Mouse (Mus musculus): Measurements from ENCODE around the gene Taf1d. TPM values are rescaled to one million over a fixed set of nuclear protein-coding genes. Genes with fewer than 3 reads are reported as not detected.
"Not testable (repeated sequence)": the region's sequence is repeated elsewhere in the genome, so short reads cannot be mapped to it uniquely, and the experiment has no call there.

Gene Taf1d
- polyA plus RNA-seq, 1 experiment, result 52.9 TPM

DNA sequence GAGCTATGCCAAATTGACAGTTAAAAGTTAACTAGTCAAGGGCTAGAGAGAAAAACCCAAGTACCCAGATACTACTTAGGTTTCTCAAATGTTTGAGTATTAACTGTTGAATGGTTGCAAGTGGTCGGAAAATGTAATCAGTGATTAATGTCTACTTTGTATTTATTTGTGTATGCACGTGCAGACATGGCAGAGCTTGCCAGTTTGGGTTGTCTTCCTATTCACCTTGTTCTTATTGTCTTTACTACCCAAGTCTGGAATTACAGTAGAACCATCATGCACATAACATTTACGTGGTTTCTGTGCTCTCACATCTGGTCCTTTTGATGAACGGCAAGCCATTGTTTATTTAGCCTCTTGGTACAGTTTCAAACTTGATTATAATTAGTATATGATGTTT, 3.4 kb downstream of the Taf1d start:
- TF ChIP-seq CTCF (IDR thresholded peaks at IDR 0.05; ENCODE audit: borderline replicate concordance, extremely low read depth, insufficient read depth, insufficient read length) (no peak), POLR2A (IDR thresholded peaks at IDR 0.05; ENCODE audit: borderline replicate concordance, extremely low read depth, insufficient read depth, insufficient read length, poor library complexity, severe bottlenecking) (no peak)
- no peak for DNase-seq (ENCODE audit: low read depth)

DNA sequence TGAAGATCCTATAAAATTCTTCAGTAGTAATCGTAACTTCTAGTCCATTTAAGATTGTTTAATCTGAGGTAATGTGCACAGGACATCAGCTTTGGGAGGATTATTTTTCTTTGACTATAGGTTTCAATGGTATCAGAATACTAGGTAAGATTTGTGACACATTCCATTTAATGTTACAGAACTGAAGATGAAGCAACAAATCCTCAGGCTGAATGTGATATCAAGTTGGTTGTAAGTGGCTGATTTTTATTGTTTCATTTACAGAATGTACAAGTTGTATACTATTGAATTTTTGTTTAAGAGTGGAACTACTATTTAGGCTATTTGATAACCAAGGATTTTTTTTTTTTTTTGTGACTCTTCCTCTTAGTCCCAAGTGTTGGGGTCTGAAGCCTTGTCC, 4.2 kb downstream of the Taf1d start:
- no peak for DNase-seq (ENCODE audit: low read depth)
- TF ChIP-seq POLR2A (IDR thresholded peaks at IDR 0.05; ENCODE audit: borderline replicate concordance, extremely low read depth, insufficient read depth, insufficient read length, poor library complexity, severe bottlenecking), result no peak
- TF ChIP-seq CTCF (IDR thresholded peaks at IDR 0.05; ENCODE audit: borderline replicate concordance, extremely low read depth, insufficient read depth, insufficient read length), result no peak

DNA sequence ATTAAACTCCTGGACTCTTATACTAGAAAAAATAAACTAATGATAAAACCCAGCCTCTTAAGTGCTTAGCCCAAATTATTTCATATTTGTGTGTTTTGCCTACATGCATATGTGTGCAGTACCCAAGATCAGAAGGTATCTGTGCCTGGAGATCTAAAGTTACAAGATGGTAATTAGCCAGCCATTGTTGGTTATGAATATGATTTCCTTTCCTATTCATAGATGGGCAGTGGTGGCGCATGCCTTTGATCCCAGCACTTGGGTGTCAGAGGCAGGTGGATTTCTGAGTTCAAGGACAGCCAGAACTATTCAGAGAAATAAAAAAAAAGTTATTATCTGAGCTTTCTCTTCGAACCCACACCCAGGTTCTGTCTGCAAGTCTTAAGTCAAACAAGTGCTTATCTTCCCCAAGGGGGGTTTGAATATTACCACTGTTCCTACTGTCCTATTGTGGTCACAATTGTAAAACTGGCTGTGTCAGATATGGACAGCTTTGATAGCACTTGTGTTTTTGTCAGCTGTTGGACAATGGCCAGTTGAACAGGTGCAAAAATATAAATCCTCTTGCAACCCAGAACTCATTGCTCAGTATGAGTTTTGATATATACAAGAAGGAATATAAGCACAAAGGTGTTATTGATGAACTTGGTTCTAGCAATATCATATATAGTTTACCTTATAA, 6.2 kb downstream of the Taf1d start:
- no peak for DNase-seq (ENCODE audit: low read depth)
- no peak for TF ChIP-seq CTCF (IDR thresholded peaks at IDR 0.05; ENCODE audit: borderline replicate concordance, extremely low read depth, insufficient read depth, insufficient read length)
- TF ChIP-seq POLR2A (IDR thresholded peaks at IDR 0.05; ENCODE audit: borderline replicate concordance, extremely low read depth, insufficient read depth, insufficient read length, poor library complexity, severe bottlenecking), result no peak

DNA sequence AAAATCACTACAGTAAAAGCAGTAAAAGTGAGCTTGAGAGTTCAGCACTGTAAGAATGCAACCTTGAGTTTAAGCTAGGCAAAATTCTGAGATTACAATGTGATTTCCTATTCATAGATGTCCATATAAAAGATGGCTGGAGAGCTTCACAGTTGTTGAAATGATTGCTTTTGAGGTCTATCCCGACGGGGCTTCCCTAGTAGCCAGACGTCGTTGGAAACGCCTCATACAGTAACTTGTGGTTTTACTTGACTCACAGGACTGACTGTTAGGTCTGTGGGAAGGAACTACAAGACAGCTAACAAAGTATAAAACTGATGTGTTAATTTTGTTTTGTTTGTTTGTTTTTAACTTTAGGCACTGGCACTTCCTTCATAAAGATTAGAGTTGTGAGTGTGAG, 7.6 kb downstream of the Taf1d start:
- no peak for DNase-seq (ENCODE audit: low read depth)
- no peak for TF ChIP-seq CTCF (IDR thresholded peaks at IDR 0.05; ENCODE audit: borderline replicate concordance, extremely low read depth, insufficient read depth, insufficient read length)

DNA sequence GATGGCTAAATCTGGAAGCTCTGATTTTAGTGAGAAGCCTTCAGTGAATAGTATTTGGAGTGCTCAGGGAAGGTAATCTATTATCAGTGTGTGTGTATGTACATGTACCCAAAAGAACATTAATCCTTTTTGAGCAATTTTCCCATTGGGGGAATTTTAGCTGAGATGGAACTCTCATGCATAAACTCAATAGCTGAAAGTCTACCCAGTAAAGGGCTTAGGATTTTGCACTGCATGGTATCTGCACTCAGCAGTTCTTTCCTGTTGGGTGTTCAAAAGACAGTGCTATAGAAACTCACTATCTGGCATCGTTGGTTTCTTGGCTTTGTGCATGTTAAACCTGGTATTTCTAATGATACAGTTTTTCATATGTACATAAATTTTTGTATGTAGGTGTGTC, 8.6 kb downstream of the Taf1d start:
- TF ChIP-seq POLR2A (IDR thresholded peaks at IDR 0.05; ENCODE audit: borderline replicate concordance, extremely low read depth, insufficient read depth, insufficient read length, poor library complexity, severe bottlenecking), result no peak
- TF ChIP-seq CTCF (IDR thresholded peaks at IDR 0.05; ENCODE audit: borderline replicate concordance, extremely low read depth, insufficient read depth, insufficient read length), result no peak
- DNase-seq (ENCODE audit: low read depth), result no peak

DNA sequence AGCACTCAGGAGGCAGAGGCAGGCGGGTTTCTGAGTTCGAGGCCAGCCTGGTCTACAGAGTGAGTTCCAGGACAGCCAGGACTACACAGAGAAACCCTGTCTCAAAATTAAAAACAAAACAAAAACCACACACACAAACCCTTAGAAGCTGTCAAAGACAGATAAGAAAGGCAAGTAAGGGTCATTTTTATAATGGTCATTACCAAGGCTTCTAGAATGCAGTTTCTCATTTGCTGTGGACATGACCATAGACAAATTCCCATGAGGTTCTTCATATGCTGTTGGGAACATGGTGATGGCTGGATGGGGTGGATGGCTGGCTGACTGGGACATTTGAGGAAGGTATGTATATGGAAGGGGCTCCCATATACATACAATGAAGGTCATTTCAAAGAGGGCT, 10.3 kb downstream of the Taf1d start:
- not testable (repeated sequence) for DNase-seq (ENCODE audit: low read depth)

DNA sequence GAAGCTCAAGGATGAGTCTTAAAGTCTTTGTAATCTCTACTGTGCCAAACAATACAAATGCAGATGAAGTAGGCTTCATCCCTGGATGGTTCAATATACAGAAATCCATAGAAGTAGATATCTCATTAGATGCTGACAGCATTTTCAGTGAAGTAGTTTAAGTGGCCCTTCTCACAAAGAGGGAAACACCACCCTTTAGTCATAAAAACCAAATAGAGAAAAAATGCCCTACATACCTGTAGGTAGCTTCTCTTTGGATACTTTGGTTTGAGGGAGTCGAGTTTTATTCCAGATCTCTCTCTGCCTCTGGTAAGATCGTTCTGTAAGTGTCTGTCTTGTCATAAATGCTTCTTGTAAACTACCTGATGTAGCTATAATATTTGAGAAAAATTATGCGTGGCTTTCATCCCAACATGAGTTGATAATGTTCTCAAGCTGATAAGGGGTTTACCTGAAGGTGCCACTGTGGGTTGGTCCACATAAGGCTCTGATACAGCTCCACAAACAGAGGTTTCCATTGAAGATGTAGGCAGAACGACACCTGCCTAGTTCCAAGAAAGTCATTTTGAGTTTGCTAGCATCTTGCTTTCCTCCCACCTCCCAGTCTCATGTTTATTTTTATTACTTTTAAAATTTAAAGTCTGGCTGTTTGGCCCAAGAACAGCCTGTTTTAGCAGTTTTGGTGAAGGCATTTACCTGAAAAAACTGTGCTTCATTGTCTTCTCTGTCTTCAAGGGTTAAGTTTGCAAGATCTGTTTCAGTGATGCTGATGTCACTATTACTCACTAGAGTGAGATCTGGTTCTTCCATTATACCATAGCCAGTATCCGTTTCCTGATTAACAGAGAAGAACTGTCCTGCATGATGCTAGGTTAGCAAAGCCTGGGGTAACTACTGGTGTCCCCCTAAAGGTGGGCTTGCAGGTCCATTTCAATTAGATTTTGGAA, 11.5 kb downstream of the Taf1d start:
- no peak for TF ChIP-seq CTCF (IDR thresholded peaks at IDR 0.05; ENCODE audit: borderline replicate concordance, extremely low read depth, insufficient read depth, insufficient read length)
- TF ChIP-seq POLR2A (IDR thresholded peaks at IDR 0.05; ENCODE audit: borderline replicate concordance, extremely low read depth, insufficient read depth, insufficient read length, poor library complexity, severe bottlenecking), result no peak
- DNase-seq (ENCODE audit: low read depth), result no peak

DNA sequence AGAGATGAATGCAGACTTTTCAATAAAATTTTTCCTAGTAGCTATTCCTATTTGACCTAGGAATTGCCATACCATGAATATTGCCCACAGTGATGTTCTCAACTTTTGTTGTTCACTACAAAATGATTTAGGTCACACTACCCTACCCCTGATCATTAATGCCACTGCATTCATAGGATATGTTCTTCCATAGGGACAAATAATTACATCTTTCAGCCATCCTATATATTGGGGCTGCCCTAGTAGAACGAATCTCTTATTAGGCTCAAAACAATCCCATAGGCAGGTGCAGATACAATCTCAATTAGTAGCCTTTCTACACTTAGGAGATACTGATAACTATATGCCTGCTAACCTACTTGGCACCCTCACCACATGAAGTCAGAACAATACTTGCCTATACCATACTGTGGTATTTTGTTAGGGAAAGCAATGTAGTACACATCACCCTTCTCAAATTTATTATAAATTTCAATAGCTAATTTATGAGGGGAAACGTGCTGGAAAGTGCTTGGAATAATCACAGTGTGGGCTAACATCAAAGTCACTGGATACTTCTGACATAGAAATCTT, 12.2 kb downstream of the Taf1d start:
- no peak for TF ChIP-seq CTCF (IDR thresholded peaks at IDR 0.05; ENCODE audit: borderline replicate concordance, extremely low read depth, insufficient read depth, insufficient read length)
- TF ChIP-seq POLR2A (IDR thresholded peaks at IDR 0.05; ENCODE audit: borderline replicate concordance, extremely low read depth, insufficient read depth, insufficient read length, poor library complexity, severe bottlenecking), result no peak
- DNase-seq (ENCODE audit: low read depth), result no peak

DNA sequence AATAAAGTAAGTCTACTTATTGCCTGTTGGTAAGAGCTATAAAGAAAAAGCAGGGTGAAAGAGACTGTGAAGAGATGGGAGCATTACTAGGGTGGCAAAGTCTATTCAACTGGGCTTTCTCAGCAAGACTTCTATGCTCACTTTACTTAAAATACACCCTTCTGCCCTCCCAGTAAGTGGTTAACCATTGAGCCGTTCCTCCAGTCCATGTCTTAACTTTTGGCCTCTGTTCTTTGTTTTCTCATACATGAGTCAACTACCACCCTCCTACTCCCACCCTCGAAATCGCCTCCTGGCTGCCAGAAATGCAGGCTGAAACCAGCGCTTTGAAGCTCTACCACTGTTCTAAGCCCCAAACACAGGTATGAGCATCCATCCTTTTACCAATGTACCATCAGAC, 31.8 kb downstream of the Taf1d start:
- TF ChIP-seq POLR2A (IDR thresholded peaks at IDR 0.05; ENCODE audit: borderline replicate concordance, extremely low read depth, insufficient read depth, insufficient read length, poor library complexity, severe bottlenecking) (no peak), CTCF (IDR thresholded peaks at IDR 0.05; ENCODE audit: borderline replicate concordance, extremely low read depth, insufficient read depth, insufficient read length) (no peak)
- DNase-seq (ENCODE audit: low read depth), result no peak

DNA sequence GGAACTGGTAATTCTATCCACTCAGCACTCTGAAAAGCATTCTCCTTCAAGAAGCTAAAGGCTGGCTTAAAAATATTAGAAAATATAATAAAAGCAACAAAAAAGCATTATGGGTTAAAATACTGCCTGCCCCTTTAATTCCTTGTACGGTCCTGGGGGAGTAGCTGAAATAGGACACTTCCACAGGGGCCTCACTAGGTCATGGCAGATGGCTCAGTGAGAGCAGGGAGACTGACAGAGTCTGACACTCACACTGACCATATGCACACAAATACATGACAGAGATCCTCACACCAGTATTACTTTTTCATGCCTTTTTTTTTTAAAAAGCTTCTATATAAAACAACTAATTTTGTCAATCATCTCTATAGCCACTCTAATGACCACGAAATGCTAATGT, 43.9 kb downstream of the Taf1d start:
- DNase-seq (ENCODE audit: low read depth), result no peak
- TF ChIP-seq CTCF (IDR thresholded peaks at IDR 0.05; ENCODE audit: borderline replicate concordance, extremely low read depth, insufficient read depth, insufficient read length) (no peak), POLR2A (IDR thresholded peaks at IDR 0.05; ENCODE audit: borderline replicate concordance, extremely low read depth, insufficient read depth, insufficient read length, poor library complexity, severe bottlenecking) (no peak)

DNA sequence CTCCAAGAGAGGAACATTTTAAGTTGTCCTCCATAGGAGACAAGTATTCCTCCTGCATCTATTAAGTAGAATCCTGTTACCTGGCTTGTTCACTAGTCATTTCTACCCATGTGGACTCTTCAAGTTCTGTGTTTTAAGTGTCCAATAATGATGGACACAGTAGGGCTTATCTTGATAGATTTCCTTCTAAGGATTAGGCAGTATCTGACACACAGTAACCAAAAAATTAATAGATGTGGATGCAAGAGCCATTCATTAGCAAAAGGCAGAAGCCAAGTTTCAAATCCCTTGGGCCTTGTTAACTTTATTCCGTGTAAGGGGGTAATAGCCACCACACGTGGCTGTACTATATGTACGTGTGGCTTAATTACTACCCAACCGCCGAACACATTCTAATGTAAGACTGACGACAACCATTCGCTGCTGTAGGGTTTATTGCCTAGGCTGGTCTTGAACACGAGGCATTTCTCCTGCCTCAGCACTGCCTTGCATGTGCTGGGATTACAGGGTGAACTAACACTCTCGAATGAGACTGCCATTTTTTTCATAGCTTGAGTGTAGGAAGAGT, 51.0 kb downstream of the Taf1d start:
- DNase-seq (ENCODE audit: low read depth), result no peak

More for the DNA sequence above, 51.0 kb downstream of the Taf1d start:
- TF ChIP-seq POLR2A (IDR thresholded peaks at IDR 0.05; ENCODE audit: borderline replicate concordance, extremely low read depth, insufficient read depth, insufficient read length, poor library complexity, severe bottlenecking) (no peak), CTCF (IDR thresholded peaks at IDR 0.05; ENCODE audit: borderline replicate concordance, extremely low read depth, insufficient read depth, insufficient read length) (no peak)
